Mouse (Mus musculus): ENCODE measurements around the gene Wdr11.

- no peak for TF ChIP-seq CTCF (IDR thresholded peaks at IDR 0.05)
- TF ChIP-seq EP300 (IDR thresholded peaks at IDR 0.05), result no peak
Measured at GRCm38 (mm10) chr7:129639833-129640232, 48.2 kb downstream of the Wdr11 start.
